Mouse (Mus musculus): ENCODE measurements around the gene Gm10553.
"Not testable (repeated sequence)": the region's sequence is repeated elsewhere in the genome, so short reads cannot be mapped to it uniquely, and the experiment has no call there.

Gene Gm10553

DNA sequence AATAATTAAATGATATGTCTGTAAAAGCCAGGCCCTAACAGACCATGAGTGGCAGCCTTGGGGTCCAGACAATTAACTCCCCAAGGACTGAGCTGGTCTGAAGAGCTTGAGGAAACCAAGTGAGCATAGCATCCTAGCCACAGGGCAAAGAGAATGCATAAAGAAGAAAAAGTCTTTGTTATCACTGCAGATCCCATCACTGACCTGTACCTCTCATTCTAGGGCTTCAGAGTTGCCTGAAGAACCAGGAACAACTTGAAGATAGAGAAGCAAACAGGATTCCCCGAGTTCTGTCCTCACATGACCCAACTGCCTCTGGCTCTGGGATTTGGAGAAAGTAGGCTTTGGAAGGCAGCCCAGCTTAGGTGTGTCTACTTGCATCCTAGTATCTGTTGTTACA lies at the start of gene Gm10553:
Gene Gm10553 (plus strand): TSS at position 301 of the 400 bp plus-strand sequence.
- not testable (repeated sequence) for DNase-seq (ENCODE audit: low read depth, low spot score)

DNA sequence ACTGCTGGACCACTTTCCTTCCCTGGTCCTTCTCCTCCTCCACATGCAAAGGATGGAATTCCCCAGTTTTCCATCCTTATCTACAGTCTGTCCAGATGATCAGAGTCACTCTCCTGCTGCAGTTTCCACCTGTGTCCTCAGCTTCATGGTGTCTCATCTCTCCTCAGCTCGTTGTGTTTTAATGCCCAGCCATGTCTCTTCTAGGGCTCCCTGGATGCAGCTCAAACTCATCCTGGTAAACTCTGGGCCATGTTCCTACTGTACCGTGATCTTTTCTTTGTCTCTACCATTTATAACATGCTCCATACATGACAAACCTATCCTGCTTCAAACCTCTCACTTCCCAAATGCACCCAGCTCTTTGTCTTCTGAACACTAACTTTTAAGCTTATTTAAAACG lies 28.3 kb upstream of the Gm10553 start:
- not testable (repeated sequence) for DNase-seq (ENCODE audit: low read depth, low spot score)

DNA sequence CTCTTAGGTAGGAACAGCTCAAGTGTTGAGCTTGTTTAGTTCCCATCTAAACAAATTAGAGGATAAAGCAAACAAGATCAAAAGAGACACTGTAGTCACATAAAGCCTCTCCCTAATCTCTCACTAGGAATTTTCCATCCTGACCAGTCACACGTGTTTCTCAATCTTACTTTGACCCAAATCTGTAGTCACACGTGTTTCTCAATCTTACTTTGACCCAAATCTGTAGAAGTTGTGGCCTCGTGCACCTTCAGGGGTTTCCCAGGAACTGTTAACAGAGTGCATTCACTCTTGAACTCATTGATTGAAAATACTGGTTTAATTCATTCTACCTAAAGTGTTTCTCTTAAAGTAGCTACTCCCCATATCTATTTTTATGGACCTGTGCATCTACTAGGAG lies 26.9 kb upstream of the Gm10553 start:
- not testable (repeated sequence) for DNase-seq (ENCODE audit: low read depth, low spot score)

DNA sequence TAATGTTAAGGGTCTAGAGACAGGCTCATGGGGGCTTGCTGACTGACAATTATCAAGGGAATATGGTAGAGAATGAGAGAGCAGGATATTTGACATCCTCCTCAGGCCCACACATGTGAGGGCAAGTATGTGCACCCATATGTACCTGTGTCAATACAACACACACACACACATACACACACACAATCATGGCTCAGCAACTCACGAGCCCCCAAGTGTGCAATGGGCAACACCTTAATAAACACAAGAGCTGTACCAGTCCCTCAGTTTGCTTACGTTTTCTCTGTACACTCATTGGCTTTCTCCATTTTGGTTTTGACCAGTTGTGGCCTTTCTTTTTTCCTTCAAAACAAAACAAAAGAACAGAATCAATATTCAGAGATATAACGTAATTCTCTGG lies 15.2 kb upstream of the Gm10553 start:
- not testable (repeated sequence) for DNase-seq (ENCODE audit: low read depth, low spot score)

DNA sequence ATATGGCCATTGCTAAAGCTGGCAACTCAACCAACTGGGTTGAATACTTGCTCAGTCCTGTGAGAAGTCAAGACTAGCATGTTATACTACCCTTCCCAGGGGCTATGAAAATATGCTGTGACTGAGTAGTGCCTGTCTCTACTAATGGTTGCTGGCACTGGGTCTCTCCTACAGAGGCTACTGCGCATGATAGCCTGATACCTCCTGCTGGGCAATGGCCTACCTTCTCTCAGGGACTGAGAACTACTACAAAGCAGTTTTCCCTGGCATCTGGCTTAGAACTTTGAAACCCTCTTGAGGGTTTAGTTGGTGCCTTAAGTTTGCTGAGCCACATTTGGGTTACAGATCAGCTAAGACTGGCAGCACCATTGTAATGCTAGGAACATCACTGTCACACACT lies 13.8 kb upstream of the Gm10553 start:
- DNase-seq (ENCODE audit: low read depth, low spot score): not testable (repeated sequence)

DNA sequence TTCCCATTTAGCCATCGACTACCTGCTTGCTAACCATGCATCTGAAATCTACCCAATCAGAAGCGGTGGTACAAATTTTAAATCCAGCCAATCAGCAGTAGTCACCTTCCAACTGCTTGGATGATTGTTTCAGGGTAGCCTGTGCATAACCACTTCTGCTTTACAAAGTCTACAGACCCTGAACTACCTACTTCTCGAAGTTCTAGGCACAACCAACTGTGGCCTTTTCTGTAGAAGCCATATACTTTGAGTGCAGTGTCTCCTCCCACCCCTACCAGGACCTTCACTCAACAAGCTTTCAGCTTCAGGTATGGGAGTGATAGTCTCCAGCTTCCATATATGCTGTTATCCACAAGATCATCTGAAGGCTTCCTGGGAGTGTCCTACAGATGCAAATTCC lies 7.8 kb upstream of the Gm10553 start:
- DNase-seq (ENCODE audit: low read depth, low spot score): not testable (repeated sequence)

DNA sequence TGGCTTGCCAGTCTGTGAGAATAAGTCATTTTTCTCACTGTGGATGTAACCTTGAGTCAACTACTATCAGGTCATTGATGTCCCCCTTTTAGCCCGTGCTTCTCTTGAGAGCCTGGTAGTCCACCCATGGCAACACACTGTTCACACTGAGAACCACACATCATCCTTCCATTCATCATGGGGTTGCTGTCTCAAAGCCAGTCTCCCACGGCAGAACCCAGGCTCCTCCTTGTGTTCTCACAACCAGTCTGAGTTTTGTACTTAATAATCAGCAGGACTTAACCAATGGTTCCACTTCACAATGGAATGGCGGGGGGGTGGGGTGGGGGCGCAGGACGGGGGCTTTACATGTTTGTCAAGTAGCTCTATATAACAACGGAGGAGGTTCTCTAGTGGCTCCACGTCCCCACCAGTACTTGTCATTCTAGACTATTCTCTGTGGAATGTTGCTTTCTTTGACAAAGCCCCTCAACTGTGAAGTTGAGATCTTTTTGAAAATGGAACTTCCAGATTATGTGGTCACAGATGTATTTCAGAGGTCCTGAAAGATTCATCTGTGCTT lies 6.9 kb upstream of the Gm10553 start:
- DNase-seq (ENCODE audit: low read depth, low spot score): not testable (repeated sequence)

DNA sequence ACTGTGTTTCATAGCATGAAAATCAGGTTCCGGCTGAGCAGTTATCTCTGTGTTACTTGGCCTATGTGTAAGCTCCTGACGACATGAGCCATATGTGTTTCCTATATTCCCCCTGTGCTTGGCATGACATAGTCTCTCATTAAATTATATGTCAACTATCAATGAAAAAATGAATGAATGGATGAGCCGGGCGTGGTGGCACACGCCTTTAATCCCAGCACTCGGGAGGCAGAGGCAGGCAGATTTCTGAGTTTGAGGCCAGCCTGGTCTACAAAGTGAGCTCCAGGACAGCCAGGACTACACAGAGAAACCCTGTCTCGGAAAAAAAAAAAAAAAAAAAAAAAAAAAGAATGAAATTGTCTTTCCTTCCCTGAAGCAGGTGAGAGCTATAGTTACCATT lies 883 bp upstream of the Gm10553 start:
- DNase-seq (ENCODE audit: low read depth, low spot score): not testable (repeated sequence)

DNA sequence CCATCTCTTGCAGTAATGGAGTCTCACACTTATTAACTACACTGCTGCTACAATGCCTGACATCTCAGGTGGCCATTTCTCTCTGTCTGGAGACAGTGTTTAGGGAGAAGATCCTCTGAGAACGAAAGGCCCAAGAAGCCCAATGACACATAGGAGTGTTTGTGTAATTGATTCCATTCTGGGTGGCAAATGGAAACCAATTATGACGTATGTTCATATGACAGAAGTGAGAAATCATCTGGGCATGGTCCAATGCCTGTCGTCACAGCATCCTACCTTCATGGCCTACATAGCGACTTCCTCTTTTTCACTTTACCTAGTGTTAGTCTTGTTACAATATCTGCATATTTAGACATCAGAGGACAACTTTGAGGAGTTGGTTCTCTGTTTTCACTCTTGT lies 1.8 kb downstream of the Gm10553 start:
- not testable (repeated sequence) for DNase-seq (ENCODE audit: low read depth, low spot score)

DNA sequence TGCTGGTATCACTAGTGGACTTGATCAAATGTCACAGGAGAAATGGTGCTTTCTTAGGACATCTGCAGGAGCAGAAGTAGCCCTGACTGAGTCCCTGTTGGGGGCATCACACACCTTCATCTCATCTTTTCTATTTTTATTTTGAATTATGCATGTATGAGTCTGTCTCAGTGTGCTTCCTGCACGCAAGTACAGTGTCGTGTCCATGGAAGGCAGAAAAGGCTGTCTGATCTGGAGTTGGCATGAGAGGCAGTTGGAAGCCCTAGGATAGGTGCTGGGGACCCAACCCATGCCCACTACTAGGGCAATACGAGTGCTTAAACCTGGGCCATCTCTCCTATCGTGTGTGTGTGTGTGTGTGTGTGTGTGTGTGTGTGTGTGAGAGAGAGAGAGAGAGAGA lies 5.4 kb downstream of the Gm10553 start:
- DNase-seq (ENCODE audit: low read depth, low spot score): not testable (repeated sequence)

DNA sequence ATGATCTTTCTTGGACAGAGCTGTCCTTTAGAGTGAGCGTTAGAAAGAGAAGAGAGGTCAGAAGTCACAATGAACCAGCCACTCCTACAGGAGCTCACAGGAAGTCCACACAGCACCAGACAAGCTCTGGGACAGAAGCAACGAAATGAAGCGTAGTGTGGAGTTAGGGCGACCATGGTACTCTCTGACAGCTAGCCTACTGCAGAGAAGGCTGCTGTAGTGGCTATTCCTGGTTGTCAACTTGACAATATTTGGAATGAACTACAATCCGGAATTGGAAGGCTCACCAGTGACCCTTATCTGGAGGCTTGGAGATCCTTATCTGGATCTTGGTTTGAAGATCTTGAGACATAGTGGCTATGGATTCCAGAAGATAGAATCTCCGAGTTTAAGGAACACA lies 6.0 kb downstream of the Gm10553 start:
- DNase-seq (ENCODE audit: low read depth, low spot score): peak; percentile 64

DNA sequence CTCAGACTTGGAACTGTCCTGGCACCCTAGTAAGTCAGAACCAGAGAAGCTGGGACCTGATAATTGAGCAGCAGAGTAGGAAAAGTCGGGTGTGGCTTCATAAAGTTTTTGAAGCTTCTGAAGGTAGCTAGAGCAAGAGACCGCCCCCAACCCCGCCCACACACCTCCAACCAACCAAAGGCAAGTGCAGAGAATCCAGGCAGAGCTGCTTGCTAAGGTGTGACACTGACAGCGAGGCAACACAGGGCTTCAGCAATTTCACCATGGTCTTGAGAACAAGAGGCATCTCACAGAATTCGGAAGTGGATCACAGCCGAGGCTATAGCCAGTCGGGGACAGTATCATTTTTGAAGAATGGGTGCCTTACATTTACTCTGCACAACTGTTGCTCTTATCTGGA lies 9.8 kb downstream of the Gm10553 start, which contains the start of gene A530032D15Rik:
Gene A530032D15Rik (minus strand): TSS at position 101 of the 400 bp plus-strand sequence.
- not testable (repeated sequence) for DNase-seq (ENCODE audit: low read depth, low spot score)

DNA sequence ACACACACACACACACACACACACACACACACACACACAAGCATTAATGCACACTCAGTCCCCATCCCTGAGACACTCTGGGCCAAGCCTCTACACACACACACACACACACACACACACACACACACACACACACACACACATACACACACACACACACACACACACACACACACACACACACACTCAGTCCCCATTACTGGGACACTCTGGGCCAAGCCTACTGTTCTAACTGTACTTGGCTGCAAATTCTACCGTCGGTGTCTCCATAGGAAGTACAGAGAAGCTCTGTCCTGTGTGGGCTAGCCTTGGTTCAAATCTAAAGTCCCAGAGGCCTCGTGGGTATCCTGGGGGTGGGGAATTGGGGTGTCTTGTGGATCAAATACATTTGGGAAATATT lies 10.9 kb downstream of the Gm10553 start:
- not testable (repeated sequence) for DNase-seq (ENCODE audit: low read depth, low spot score)

DNA sequence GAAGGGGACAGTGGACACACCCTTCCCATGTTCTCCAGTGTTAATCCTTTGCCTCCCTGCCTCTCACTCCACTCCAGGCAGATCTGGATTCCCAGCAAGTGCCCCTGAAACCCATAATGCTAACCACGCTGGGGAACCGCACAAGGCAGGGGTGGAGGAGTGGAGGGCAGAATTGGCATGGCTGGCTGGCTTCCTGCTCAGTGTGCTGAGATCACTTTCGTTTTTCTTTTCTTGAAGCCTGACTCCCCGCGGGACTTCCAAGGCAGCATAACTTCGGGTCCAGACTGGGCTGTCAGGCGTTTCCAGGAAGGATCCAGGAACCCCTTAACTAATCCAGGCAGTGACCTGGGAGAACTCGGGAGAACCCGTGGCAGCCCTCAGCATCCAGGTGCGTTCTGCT lies 11.6 kb downstream of the Gm10553 start:
- peak; percentile 87 for DNase-seq (ENCODE audit: low read depth, low spot score)

DNA sequence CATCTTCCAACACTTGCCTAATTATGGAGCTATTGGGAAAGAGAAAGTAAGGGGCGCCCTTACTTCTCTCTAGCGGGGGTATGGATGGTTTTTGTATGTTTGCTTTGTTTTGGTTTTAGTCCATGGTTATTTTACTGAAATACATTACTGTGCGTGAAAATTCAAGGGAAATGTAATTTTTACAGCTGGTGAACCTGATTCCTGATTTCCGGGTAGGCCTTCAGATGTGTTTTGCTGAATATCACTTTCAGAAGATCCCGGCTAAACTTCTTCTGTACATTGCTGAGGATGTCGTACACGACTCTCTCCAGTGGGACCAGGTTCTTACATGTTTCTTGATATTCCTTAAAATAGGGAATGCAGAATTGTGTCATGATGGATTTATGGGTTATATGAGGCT lies 12.3 kb downstream of the Gm10553 start:
- DNase-seq (ENCODE audit: low read depth, low spot score): peak; percentile 58

DNA sequence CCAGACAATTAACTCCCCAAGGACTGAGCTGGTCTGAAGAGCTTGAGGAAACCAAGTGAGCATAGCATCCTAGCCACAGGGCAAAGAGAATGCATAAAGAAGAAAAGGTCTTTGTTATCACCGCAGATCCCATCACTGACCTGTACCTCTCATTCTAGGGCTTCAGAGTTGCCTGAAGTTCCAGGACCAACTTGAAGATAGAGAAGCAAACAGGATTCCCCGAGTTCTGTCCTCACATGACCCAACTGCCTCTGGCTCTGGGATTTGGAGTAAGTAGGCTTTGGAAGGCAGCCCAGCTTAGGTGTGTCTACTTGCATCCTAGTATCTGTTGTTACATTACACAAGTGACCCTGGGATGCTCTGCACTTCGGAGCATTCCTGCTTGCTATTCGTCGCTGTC lies 12.9 kb downstream of the Gm10553 start:
- DNase-seq (ENCODE audit: low read depth, low spot score): not testable (repeated sequence)

DNA sequence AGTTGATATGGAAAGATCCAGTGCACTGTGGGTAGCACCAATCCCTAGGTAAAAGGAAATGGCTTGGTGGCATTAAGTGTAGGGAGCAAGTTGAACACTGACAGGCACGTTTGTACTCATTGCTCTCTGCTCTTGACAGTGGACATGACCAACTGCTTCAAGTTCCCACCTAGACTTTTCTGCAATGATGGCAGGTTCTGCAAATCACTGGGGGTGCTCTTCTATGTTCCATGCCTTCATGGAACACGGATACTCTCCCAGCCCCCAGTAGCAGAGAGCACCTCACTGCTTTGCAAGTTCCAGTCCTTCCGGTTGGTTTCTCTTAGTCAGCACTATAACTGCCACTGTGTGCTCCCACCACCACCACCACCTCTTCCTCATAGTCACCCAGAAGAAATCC lies 14.1 kb downstream of the Gm10553 start:
- DNase-seq (ENCODE audit: low read depth, low spot score): peak; percentile 25

DNA sequence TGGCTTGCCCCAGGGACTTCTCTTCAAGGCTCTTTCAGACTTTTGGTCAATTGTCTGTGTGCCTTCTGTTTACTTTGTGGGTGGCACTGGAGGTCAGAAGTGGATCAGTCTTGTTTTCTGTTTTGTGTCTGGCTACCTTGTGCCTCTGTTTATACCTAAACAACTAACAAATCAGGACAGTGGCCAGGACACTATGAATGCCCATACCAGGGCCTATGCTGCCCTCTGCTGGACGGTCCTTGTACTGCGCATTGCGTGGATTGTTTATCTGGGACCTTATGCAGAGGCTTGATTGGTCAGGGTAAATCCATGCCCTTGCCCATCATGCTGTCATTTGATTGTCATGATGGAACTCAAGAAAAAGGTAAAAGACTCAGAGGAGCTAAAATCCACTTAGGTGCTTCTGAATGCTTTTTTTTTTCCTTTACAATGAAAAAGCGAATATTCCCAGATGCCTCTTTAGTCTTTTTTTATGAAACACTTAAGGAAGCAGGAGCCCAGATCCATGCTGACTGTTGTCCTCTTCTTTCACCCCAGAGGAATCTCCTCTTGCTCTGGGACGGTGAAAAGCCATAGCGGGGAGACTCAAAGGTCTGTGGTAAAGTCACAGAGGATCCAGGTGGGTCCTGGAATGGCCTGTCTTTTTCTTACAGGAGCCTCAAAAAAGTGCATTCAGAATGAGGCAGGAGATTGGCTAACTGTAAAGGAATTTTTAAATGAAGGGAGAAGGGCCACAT lies 14.9 kb downstream of the Gm10553 start:
- peak; percentile 8 for DNase-seq (ENCODE audit: low read depth, low spot score)

DNA sequence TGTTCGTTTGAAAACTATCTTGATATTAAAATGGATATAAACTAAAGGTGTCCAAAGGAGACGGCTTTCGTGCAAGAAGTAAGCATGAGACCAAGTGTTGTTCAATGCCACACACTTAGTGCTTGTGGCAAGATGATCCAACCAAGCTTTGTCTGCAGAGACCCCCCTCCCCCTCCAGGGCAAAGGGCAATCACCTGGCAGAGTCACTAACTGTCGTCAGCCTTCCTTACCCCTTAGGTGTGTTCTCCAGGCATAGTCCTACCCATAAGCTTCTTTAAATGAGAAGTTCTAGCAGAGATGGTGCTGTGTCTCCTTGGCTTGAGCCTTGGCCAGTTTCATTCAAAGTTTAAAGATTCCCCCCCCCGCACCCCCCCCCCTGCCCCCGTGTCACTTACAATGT lies 17.6 kb downstream of the Gm10553 start:
- DNase-seq (ENCODE audit: low read depth, low spot score): not testable (repeated sequence)

DNA sequence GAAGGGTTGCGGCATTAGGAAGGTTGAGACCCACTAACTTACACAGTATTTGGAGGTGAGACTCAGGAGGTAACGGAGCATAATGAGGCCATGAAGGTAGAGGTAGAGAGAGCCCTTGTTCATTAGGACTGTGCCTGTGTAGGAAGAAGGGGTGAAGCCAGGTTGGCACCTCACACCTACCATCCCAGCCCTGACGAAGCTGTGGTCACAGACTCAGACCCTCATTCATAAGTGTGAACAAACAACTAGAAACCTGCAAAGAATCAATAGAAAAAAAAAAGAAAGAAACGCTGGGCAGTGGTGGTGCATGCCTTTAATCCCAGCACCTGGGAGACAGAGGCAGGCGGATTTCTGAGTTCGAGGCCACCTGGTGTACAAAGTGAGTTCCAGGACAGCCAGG lies 18.4 kb downstream of the Gm10553 start:
- DNase-seq (ENCODE audit: low read depth, low spot score): not testable (repeated sequence)

DNA sequence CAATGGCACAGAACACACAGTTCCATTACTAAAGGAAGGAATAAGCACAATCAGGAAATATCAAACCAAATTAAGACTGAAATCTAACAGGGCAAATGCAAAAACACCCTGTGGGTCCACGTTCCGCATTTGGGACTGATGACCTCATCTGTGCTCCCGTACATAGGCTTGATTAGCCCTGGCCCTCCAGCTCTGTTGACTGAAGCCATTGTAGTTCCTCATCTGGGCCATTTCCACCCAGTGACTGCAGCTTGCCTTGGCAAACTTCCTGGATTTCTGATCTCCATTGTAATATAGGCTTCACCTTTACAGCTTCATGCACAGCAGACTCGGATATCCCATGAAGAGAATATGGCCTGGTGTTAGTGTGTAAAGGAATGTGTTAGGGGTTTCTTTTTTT lies 21.9 kb downstream of the Gm10553 start:
- not testable (repeated sequence) for DNase-seq (ENCODE audit: low read depth, low spot score)

DNA sequence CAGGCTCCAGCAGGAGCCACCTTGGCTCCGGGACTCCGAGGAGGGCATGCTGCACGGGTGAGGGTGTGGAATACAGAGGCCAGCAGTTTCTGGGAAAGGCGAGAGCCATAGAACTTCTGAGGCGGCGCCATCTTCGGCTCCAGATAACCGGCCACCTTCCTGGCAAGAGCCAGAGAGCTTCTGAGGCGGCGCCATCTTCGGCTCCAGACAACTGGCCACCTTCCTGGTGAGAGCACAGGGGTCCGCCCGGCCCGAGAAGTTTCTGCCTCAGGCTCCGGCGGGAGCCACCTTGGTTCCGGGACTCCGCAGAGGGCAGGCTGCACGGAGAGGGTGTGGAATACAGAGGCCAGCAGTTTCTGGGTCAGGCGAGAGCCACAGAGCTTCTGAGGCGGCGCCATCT lies 33.7 kb downstream of the Gm10553 start:
- DNase-seq (ENCODE audit: low read depth, low spot score): not testable (repeated sequence)
